ENCODE assay signal across 11 mouse cellular contexts in genomic region chr10:40813627-40814026, GRCm38 (mm10).
DNase-seq lines count a peak whose midpoint lies in the region; ATAC-seq and TF ChIP-seq lines count a peak whose summit lies in the region.
"Had no signal": no experiment of that assay in that cellular context is flagged by ENCODE, and none has a peak within 500 bp of the region (broad histone marks: within the 10 kb centered on the region; RNA-seq: fewer than 3 reads in every experiment).

No protein-coding gene starts in this region.

- POLR2A ChIA-PET in Patski (lab: Charles Lee) = no interaction called here

- no peak overlapping the region for H3K27ac ChIP-seq in forebrain, postnatal 0 days (ENCODE audit: low read depth, low read length)
- H3K27ac ChIP-seq in forebrain, embryonic 16.5 days (ENCODE audit: low read length) = no peak overlapping the region
- H3K27ac ChIP-seq in lung, embryonic 14.5 days (ENCODE audit: low read depth) = no peak overlapping the region

- H3K36me3 ChIP-seq in forebrain, postnatal 0 days (ENCODE audit: insufficient read depth) = no peaks in the 10 kb centered on the region
- no peaks in the 10 kb centered on the region for H3K36me3 ChIP-seq in forebrain, embryonic 16.5 days (ENCODE audit: control insufficient read depth, insufficient read depth)
- no peaks in the 10 kb centered on the region for H3K36me3 ChIP-seq in lung, embryonic 14.5 days (ENCODE audit: insufficient read depth)

- in situ Hi-C loops in Patski (cut with MboI; ENCODE audit: low pct_unique_long_range_greater_than_20kb) = no loop called here

- no peaks in the 10 kb centered on the region for H3K9me3 ChIP-seq in forebrain, postnatal 0 days (ENCODE audit: low read length)
- no peaks in the 10 kb centered on the region for H3K9me3 ChIP-seq in forebrain, embryonic 16.5 days (ENCODE audit: control insufficient read depth, low read length)
- H3K9me3 ChIP-seq in lung, embryonic 14.5 days (ENCODE audit: low read depth, low read length) = no peaks in the 10 kb centered on the region

- CTCF ChIA-PET in Patski (lab: Charles Lee) = no interaction called here

- no peaks in the 10 kb centered on the region for H3K27me3 ChIP-seq in forebrain, postnatal 0 days (ENCODE audit: insufficient read depth, low read length)
- H3K27me3 ChIP-seq in forebrain, embryonic 16.5 days (replicated peaks; ENCODE audit: control insufficient read depth, insufficient read depth, low read length) = no peaks in the 10 kb centered on the region
- no peaks in the 10 kb centered on the region for H3K27me3 ChIP-seq in lung, embryonic 14.5 days (ENCODE audit: insufficient read depth, low read length)
- H3K27me3 ChIP-seq in Patski = no peaks in the 10 kb centered on the region
- H3K27me3 ChIP-seq: megakaryocyte, embryonic 14.5 days had no signal

- 0 out of 2 replicates have a peak, but pooled peaks have one; percentile 10 for ATAC-seq in forebrain, postnatal 0 days
- ATAC-seq in forebrain, embryonic 16.5 days = no peak
- no peak for ATAC-seq in lung, embryonic 14.5 days (ENCODE audit: insufficient read depth)
- no peak for ATAC-seq in Patski

- no peak; the same call in 1 of the 2 replicates for TF ChIP-seq CTCF in forebrain, postnatal 0 days (IDR thresholded peaks at IDR 0.05; ENCODE audit: low read depth)
- peak; percentile 52 for TF ChIP-seq CTCF in lung, embryonic 14.5 days (IDR thresholded peaks at IDR 0.05; ENCODE audit: low read depth)
- peak; percentile 60 for TF ChIP-seq CTCF in Patski (IDR thresholded peaks at IDR 0.05)

- WGBS in forebrain, postnatal 0 days = 64% methylated on average over 4 of the region's 4 CpGs
- 63% methylated on average over 4 of the region's 4 CpGs for WGBS in forebrain, embryonic 16.5 days
- 66% methylated on average over 4 of the region's 4 CpGs for WGBS in lung, embryonic 14.5 days

- no peak for DNase-seq in forebrain, postnatal 0 days
- peak; percentile 27 for DNase-seq in lung, embryonic 14.5 days
- no peak for DNase-seq in lung, postnatal 36 days
- no peak for DNase-seq in Patski (ENCODE audit: low read depth, low spot score)
- peak; percentile 24 for DNase-seq in retina, embryonic 14.5 days (ENCODE audit: low spot score)
- no peak for DNase-seq in lung, postnatal 10 days
- DNase-seq in urinary bladder, adult 2 months (ENCODE audit: low spot score) = no peak
- DNase-seq: heart, postnatal 36 days; kidney, postnatal 10 days had no signal

- no peak overlapping the region for H3K9ac ChIP-seq in forebrain, postnatal 0 days
- no peak overlapping the region for H3K9ac ChIP-seq in forebrain, embryonic 16.5 days (replicated peaks; ENCODE audit: low read depth, low read length)
- H3K9ac ChIP-seq in lung, embryonic 14.5 days = no peak overlapping the region

- H3K4me3 ChIP-seq in forebrain, postnatal 0 days (ENCODE audit: low read depth, low read length) = no peak overlapping the region
- no peak overlapping the region for H3K4me3 ChIP-seq in forebrain, embryonic 16.5 days (replicated peaks; ENCODE audit: low read length)
- no peak overlapping the region for H3K4me3 ChIP-seq in lung, embryonic 14.5 days (ENCODE audit: low read depth, low read length)
- H3K4me3 ChIP-seq: megakaryocyte, embryonic 14.5 days had no signal

- no peaks in the 10 kb centered on the region for H3K4me1 ChIP-seq in forebrain, postnatal 0 days (ENCODE audit: insufficient read depth)
- no peaks in the 10 kb centered on the region for H3K4me1 ChIP-seq in forebrain, embryonic 16.5 days (replicated peaks; ENCODE audit: control insufficient read depth, insufficient read depth, low read length)
- no peaks in the 10 kb centered on the region for H3K4me1 ChIP-seq in lung, embryonic 14.5 days (ENCODE audit: insufficient read depth)
- H3K4me1 ChIP-seq: megakaryocyte, embryonic 14.5 days had no signal

- no peak overlapping the region for H3K4me2 ChIP-seq in forebrain, postnatal 0 days (ENCODE audit: low read depth)
- no peak overlapping the region for H3K4me2 ChIP-seq in forebrain, embryonic 16.5 days (ENCODE audit: low read length)
- no peak overlapping the region for H3K4me2 ChIP-seq in lung, embryonic 14.5 days

Comparison
In these comparisons a context has a peak if more than half of its experiments do, and no peak if none do; other contexts are left out.
1. DNase-seq: peak in lung, embryonic 14.5 days (single experiment) and retina, embryonic 14.5 days (single experiment); none in forebrain, postnatal 0 days (single experiment), lung, postnatal 36 days (single experiment), Patski (single experiment), lung, postnatal 10 days (single experiment) and urinary bladder, adult 2 months (single experiment).